Mouse (Mus musculus) G1E-ER4 (cell line): Measurements from ENCODE around the gene Traf2. TPM values are rescaled to one million over a fixed set of nuclear protein-coding genes. Genes with fewer than 3 reads are reported as not detected.

Source experiments
- GATA1 ChIP-seq: IDR thresholded peaks from one replicate; pipeline ENCODE4 v1.8.0; 2012; ENCODE audit warnings: low read length, inconsistent platforms
- polyA plus RNA-seq: library from polyadenylated mRNA; stranded (reverse); fragments of >175 nt; gene quantifications from 2 replicates; pipeline ENCODE4 v1.2.3, GENCODE M21; 2012

Gene Traf2
- polyA plus RNA-seq, 1 experiment = 5.5 TPM

DNA sequence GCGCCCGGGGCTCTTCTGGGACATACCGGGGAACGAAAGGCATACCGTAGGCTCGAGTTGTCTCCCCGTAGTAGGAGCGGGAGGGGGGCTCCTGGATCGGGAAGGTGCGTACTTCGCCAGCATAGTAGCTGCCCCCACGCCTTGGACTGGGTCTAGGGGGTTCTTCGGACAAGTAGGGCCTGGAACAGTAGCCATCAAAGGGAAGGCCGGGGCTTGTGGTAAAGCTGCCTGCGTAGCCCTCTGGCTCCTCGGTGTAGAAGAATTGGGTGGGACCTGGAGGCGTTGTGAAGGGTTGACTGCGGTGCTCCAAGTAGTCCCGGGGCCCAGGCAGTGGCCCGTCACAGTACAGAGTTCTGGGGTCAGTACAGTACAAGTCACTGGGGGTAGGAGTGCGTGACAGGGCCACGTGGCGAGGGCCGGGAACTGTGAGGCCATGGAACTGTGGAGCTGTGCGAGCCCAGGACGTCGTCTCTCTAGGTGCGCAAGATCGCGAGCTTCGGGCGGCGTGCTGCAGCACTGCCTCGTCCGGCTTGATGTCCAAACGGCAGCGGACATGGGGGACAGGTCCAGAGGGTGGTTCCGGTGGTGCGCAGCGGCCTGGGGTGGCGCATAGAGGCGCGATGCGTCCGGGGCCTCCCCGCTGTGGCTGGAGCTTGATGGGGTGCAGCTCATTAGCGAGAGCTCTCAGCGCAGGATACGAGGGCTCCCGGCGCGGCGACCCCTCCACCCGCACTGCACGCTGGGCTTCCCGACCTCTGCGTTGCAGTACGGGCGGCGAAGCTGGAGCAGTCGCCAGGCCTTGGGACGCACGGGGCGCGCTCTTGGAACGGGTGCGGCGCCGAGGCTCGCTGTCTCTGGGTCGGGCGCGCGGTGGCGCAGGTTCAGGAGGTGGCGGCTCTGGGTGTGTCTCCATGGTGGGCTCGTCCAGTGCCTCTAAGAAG lies 32.3 kb upstream of the Traf2 start:
- no peak for TF ChIP-seq GATA1

DNA sequence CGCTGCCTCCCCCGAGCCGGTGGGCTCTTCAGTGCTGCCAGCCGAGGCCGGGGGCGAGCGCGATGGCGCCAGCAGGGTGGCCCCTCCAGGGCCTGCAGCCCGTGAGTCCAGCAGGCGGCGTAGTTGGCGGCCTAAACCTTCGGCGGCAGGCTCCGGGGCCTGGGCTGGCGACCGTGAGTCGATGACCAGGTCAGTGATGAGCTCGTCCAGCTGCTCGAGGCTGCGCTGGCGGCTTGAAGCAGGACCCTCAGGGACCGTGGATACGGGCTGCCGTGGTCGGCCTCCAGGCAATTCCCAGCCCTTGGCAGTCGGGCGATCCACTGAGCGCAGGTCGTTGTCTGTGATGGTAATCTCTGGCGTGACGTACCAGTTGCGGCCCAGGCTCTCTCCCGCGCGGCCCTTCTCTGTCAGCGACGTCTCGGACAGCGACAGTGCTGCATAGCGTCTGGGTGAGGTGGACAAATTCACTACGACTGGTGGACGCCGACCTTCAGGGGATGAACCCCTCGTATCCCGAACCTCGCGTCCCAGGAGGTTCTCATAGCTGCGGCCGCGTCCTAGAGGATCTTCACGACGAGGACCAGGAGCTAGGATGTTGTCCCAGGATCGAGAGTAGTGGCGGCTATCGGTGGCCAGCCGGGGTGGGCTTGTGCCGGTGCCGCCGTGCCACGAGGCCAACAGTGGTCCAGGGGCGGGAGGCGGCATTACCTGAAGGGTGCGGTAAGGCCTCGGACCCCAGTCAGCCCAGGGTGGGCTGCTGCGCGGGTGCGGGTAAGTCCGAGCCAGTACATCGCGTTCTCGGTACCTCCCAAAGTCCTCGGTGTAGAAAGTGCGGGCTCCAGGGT lies 31.4 kb upstream of the Traf2 start:
- TF ChIP-seq GATA1 = no peak

GRCm38 (mm10) chr2:25576965-25577891 lies 30.5 kb upstream of the Traf2 start:
- no peak for TF ChIP-seq GATA1

- no peak for TF ChIP-seq GATA1
Measured at GRCm38 (mm10) chr2:25576028-25576850, 29.5 kb upstream of the Traf2 start.

DNA sequence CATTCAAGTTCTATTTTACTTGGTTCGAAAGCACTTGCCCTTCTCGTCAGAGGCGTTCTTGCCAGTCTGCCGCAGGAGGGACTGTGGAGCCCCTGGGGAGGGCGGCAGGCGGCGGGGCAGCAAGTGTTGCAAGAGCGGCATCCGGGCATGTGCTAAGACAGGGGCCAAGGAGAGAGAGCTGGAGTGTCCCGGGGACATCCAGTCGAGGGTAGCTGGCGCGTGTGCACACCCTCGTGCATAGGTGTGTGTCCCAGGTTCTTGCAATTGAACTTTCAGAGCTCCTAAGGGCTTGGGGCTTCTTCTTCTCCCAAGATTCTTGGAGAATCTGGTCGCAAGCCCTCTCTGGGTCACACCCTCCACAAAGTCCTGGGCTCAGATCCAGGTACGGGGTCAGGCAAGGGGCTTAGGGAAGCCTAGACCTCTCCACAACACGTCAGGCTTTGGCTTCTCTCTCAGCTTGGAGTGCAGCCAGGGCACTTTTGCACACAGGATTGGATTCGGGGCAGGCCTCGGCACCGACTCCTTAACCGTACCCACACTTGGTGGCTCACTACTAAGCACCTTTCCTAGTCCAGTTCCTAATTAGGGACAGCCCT lies 28.8 kb upstream of the Traf2 start:
- TF ChIP-seq GATA1 = no peak

- TF ChIP-seq GATA1 = no peak
Measured at GRCm38 (mm10) chr2:25574579-25575431, 28.1 kb upstream of the Traf2 start, which contains the start of the genes Mamdc4 and Phpt1. Mamdc4 (minus strand) TSS chr2:25574845. Phpt1 (minus strand) TSS chr2:25575224.

- TF ChIP-seq GATA1 = no peak
Measured at GRCm38 (mm10) chr2:25574136-25574535, 27.4 kb upstream of the Traf2 start.

GRCm38 (mm10) chr2:25573068-25573467 lies 26.3 kb upstream of the Traf2 start:
- TF ChIP-seq GATA1 = no peak

GRCm38 (mm10) chr2:25571221-25571620 lies 24.5 kb upstream of the Traf2 start:
- TF ChIP-seq GATA1 = no peak

DNA sequence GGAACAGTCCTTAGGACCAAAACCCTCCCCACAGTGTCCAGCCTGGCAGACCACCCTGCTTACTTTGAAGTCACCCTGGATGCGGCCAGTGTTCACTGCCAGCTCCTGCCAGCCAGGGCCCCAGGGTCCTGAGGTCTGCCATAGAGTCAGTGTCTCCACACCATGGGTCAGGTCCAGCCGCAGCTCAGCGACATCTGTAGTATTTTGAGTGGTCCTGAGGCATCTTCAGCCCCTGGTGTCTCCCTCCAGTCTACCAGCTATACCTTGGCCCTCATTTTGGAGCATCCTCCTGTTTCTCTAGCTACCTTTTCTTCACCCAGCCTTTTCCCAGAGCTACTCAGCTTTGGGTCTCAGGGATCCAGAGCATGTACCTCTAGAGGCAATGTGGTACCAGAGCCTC lies 22.6 kb upstream of the Traf2 start:
- TF ChIP-seq GATA1 = no peak

DNA sequence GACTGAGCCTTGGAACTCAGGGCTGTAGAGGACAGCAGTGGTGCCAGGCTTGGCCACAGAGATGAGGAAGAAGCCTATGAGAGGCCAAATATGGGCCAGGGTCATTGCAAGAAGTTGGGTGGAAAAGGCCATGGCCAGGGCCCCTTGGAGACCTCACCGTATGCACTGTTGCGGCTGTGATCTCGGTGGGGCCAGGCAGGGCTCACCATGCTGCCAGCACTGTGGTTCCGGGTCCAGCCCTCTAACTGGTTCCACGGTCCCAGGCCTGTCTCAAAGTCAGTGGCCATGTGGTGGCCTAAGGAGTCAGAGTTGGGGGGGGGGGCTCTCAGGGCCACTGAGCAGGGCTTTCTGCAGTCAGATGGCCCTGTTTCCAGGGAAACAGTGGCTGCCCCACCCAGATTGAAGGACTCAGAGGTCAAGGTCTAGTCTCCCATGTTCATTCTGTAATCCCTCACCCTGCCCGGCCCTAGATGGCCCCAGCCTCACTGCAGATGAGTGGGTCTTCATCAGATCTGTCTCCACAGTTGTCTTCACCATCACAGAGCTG lies 21.8 kb upstream of the Traf2 start:
- no peak for TF ChIP-seq GATA1

GRCm38 (mm10) chr2:25566558-25566957 lies 19.8 kb upstream of the Traf2 start:
- no peak for TF ChIP-seq GATA1

DNA sequence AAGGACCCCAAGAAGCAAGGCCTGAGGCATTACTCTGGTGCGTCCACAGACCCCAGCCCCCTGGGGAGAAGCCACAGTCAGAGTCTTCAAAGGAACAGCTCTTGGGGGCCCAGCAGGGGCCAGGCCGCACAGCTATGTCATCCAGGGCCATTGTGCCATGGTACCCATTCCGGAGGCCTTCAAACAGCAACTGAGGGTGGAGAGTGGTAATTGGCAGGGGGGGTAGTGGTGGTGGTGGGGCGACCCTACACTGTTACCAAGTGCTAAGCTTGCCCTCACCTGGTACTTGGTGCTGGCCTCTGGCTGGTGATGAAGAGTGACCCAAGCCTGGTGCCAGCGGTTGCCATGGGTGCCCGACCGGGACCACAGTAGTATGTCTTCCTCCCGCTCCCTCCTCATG lies 19.0 kb upstream of the Traf2 start:
- TF ChIP-seq GATA1 = no peak
